Mouse (Mus musculus) midbrain, embryonic 16.5 days (tissue): ENCODE measurements around the gene Dapk2. TPM values are rescaled to one million over a fixed set of nuclear protein-coding genes. Genes with fewer than 3 reads are reported as not detected.

ENCODE experiments used
- ATAC-seq: fragments of 200-750 bp; cut with Nextera tagmentation; 2 replicates; pipeline ENCODE4 v1.8.0; 2017; ENCODE audit warnings: moderate TSS enrichment
- H3K27ac ChIP-seq: fragments of 300-500 bp; sonication (generic); 2 replicates; pipeline ENCODE4 v1.5.1; 2014; ENCODE audit warnings: mild to moderate bottlenecking, low read length, mixed read lengths
- H3K27me3 ChIP-seq: fragments of 300-500 bp; sonication (generic); 2 replicates; pipeline ENCODE4 v1.6.1; 2014; ENCODE audit warnings: low read depth, low read length, mixed read lengths; ENCODE audit not compliant: control insufficient read depth, insufficient read depth
- H3K36me3 ChIP-seq: fragments of 300-500 bp; sonication (generic); 2 replicates; pipeline ENCODE4 v1.6.1; 2014; ENCODE audit warnings: mild to moderate bottlenecking, low read length, moderate library complexity, mixed read lengths; ENCODE audit not compliant: control insufficient read depth, insufficient read depth
- H3K4me1 ChIP-seq: fragments of 300-500 bp; sonication (generic); 2 replicates; pipeline ENCODE4 v1.6.1; 2014; ENCODE audit warnings: mild to moderate bottlenecking, low read length, mixed read lengths; ENCODE audit not compliant: control insufficient read depth, insufficient read depth
- H3K4me2 ChIP-seq: fragments of 300-500 bp; sonication (generic); 2 replicates; pipeline ENCODE4 v1.6.1; 2014; ENCODE audit warnings: mild to moderate bottlenecking, low read length, mixed read lengths
- H3K4me3 ChIP-seq: fragments of 300-500 bp; sonication (generic); 2 replicates; pipeline ENCODE4 v1.5.1; 2014; ENCODE audit warnings: low read depth, mild to moderate bottlenecking, low read length, moderate library complexity, mixed read lengths
- H3K9ac ChIP-seq: fragments of 300-500 bp; sonication (generic); 2 replicates; pipeline ENCODE4 v1.6.1; 2014; ENCODE audit warnings: low read depth, low read length, mixed read lengths
- H3K9me3 ChIP-seq: fragments of 300-500 bp; sonication (generic); replicated peaks from 2 replicates; pipeline ENCODE4 v1.6.1; 2014; ENCODE audit warnings: mild to moderate bottlenecking, low read length, mixed read lengths; ENCODE audit not compliant: control insufficient read depth, poor library complexity, severe bottlenecking
- WGBS: fragments of 180-500 bp; shearing (Covaris S2); extraction: QIAGEN DNeasy Blood & Tissue Kit; methylation state at CpG from one replicate; pipeline ENCODE4 v1.1.7; 2014; 5-methylcytosine and 5-hydroxymethylcytosine counted together
- polyA plus RNA-seq: library from polyadenylated mRNA; unstranded; fragments of >200 nt; fragmentation: Nextera tagmentation; extraction: Ambion mirVana; gene quantifications from 2 replicates; pipeline ENCODE4 v1.2.1, GENCODE M21; 2015

Dapk2 gene
- polyA plus RNA-seq, 1 experiment from 2014 or later: 0.90 TPM

GRCm38 (mm10) chr9:66293319-66293718 lies 135.3 kb downstream of the Dapk2 start:
- H3K27ac ChIP-seq: no peak overlapping the region
- H3K4me1 ChIP-seq: peaks cover 4% of the 10 kb centered on the region
- H3K4me2 ChIP-seq: no peak overlapping the region
- no peak overlapping the region for H3K4me3 ChIP-seq
- H3K9me3 ChIP-seq: no peaks in the 10 kb centered on the region
- no peak for ATAC-seq
- no peak overlapping the region for H3K9ac ChIP-seq
- 96% methylated on average over 2 of the region's 2 CpGs for WGBS
- no peaks in the 10 kb centered on the region for H3K27me3 ChIP-seq
- H3K36me3 ChIP-seq: no peaks in the 10 kb centered on the region

GRCm38 (mm10) chr9:66294227-66294626 lies 136.2 kb downstream of the Dapk2 start:
- no peak for ATAC-seq
- H3K9ac ChIP-seq: no peak overlapping the region
- no peaks in the 10 kb centered on the region for H3K9me3 ChIP-seq
- WGBS: 93% methylated on average over 1 of the region's 1 CpGs
- no peak overlapping the region for H3K27ac ChIP-seq
- H3K4me3 ChIP-seq: no peak overlapping the region
- no peak overlapping the region for H3K4me2 ChIP-seq
- no peaks in the 10 kb centered on the region for H3K36me3 ChIP-seq
- H3K4me1 ChIP-seq: peaks cover 4% of the 10 kb centered on the region
- no peaks in the 10 kb centered on the region for H3K27me3 ChIP-seq

GRCm38 (mm10) chr9:66294980-66295410 lies 137.0 kb downstream of the Dapk2 start:
- Histone ChIP-seq H3K27me3 (no peaks in the 10 kb centered on the region), H3K4me1 (peaks cover 4% of the 10 kb centered on the region), H3K36me3 (no peaks in the 10 kb centered on the region), H3K4me3 (no peak overlapping the region), H3K4me2 (no peak overlapping the region), H3K27ac (no peak overlapping the region), H3K9ac (peak overlapping the region; percentile 1; the same call in 1 of the 2 replicates), H3K9me3 (no peaks in the 10 kb centered on the region)
- 0 out of 2 replicates have a peak, but pooled peaks have one; percentile 5 for ATAC-seq
- WGBS: 0% methylated on average over 3 of the region's 3 CpGs

GRCm38 (mm10) chr9:66295577-66296120 lies 137.6 kb downstream of the Dapk2 start:
- Histone ChIP-seq H3K4me2 (no peak overlapping the region), H3K9me3 (no peaks in the 10 kb centered on the region), H3K27me3 (no peaks in the 10 kb centered on the region), H3K9ac (no peak overlapping the region), H3K27ac (no peak overlapping the region), H3K4me3 (no peak overlapping the region), H3K36me3 (no peaks in the 10 kb centered on the region), H3K4me1 (peaks cover 4% of the 10 kb centered on the region)
- no peak for ATAC-seq
- 77% methylated on average over 6 of the region's 6 CpGs for WGBS

- no peaks in the 10 kb centered on the region for H3K36me3 ChIP-seq
- H3K4me2 ChIP-seq: no peak overlapping the region
- ATAC-seq: no peak
- no peak overlapping the region for H3K27ac ChIP-seq
- 89% methylated on average over 4 of the region's 4 CpGs for WGBS
- H3K4me1 ChIP-seq: peaks cover 4% of the 10 kb centered on the region
- no peaks in the 10 kb centered on the region for H3K27me3 ChIP-seq
- no peak overlapping the region for H3K9ac ChIP-seq
- H3K9me3 ChIP-seq: no peaks in the 10 kb centered on the region
- H3K4me3 ChIP-seq: no peak overlapping the region
Measured at GRCm38 (mm10) chr9:66298783-66299182, 140.8 kb downstream of the Dapk2 start.

- Histone ChIP-seq H3K9me3 (no peaks in the 10 kb centered on the region), H3K9ac (no peak overlapping the region), H3K27ac (no peak overlapping the region), H3K4me1 (peaks cover 6% of the 10 kb centered on the region), H3K4me2 (no peak overlapping the region), H3K27me3 (no peaks in the 10 kb centered on the region), H3K36me3 (no peaks in the 10 kb centered on the region), H3K4me3 (no peak overlapping the region)
- ATAC-seq: no peak
- WGBS: 90% methylated on average over 2 of the region's 2 CpGs
Measured at GRCm38 (mm10) chr9:66300448-66301027, 142.5 kb downstream of the Dapk2 start.

GRCm38 (mm10) chr9:66304320-66305090 lies 146.5 kb downstream of the Dapk2 start:
- no peak overlapping the region; the same call in 1 of the 2 replicates for H3K4me2 ChIP-seq
- H3K27ac ChIP-seq: no peak overlapping the region; the same call in 1 of the 2 replicates

GRCm38 (mm10) chr9:66305121-66306112 lies 147.4 kb downstream of the Dapk2 start:
- H3K9ac ChIP-seq: peak overlapping the region; percentile 47
- H3K4me2 ChIP-seq: peak overlapping the region; percentile 51
- H3K27me3 ChIP-seq: no peaks in the 10 kb centered on the region
- ATAC-seq: 0 out of 2 replicates have a peak, but pooled peaks have one; percentile 25
- peak overlapping the region; percentile 11; the same call in 1 of the 2 replicates for H3K4me3 ChIP-seq
- no peaks in the 10 kb centered on the region for H3K9me3 ChIP-seq
- H3K36me3 ChIP-seq: no peaks in the 10 kb centered on the region
- WGBS: 40% methylated on average over 25 of the region's 25 CpGs
- H3K27ac ChIP-seq: peak overlapping the region; percentile 69
- H3K4me1 ChIP-seq: peaks cover 9% of the 10 kb centered on the region

More at GRCm38 (mm10) chr9:66304320-66305090, 146.5 kb downstream of the Dapk2 start:
- no peak for ATAC-seq
- H3K4me1 ChIP-seq: peaks cover 9% of the 10 kb centered on the region
- H3K36me3 ChIP-seq: no peaks in the 10 kb centered on the region
- no peak overlapping the region for H3K9ac ChIP-seq
- WGBS: 85% methylated on average over 3 of the region's 3 CpGs
- no peaks in the 10 kb centered on the region for H3K27me3 ChIP-seq
- H3K4me3 ChIP-seq: no peak overlapping the region
- H3K9me3 ChIP-seq: no peaks in the 10 kb centered on the region
